Mouse (Mus musculus) ES-Bruce4 (cell line): ENCODE measurements around the gene Spty2d1.

Experiments
- CTCF ChIP-seq: IDR thresholded peaks from one replicate; pipeline ENCODE4 v1.8.1; 2011; ENCODE audit warnings: low read depth, low read length
- EP300 ChIP-seq: IDR thresholded peaks from 2 replicates; pipeline ENCODE4 v1.6.1; 2011; ENCODE audit warnings: low read depth, low read length; ENCODE audit not compliant: insufficient read depth
- POLR2A ChIP-seq: IDR thresholded peaks from one replicate; pipeline ENCODE4 v1.8.1; 2011; ENCODE audit warnings: low read length; ENCODE audit not compliant: insufficient read depth

DNA sequence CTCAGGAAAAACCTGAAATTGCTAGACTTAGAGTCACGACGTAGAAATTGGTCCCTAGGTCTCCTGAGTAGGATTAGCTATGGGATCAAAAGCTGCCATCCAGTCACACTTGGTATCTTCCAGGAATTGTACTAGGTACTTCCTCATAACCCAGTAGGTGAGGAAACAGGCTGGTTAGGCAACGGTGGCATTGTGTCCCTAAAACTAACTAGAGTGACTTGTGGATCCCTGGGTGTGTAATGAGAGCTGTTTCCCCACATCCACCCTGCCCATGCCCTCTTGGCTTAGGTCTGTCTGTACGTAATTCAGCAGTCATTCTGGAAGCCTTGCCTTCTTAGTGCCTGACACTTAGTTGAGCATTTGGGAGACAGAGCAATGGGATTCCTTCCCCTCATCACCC is 48.1 kb upstream of the Spty2d1 start:
- TF ChIP-seq CTCF (no peak), EP300 (no peak), POLR2A (no peak)
